Mouse (Mus musculus) forelimb bud, embryonic 11.5 days (tissue): ENCODE measurements around the gene Pdzd8.

Experiments used
- DNase-seq: peaks from one replicate; pipeline ENCODE4 v3.0.0-alpha.2; 2012; ENCODE audit warnings: low read depth, low spot score

Pdzd8 gene

GRCm38 (mm10) chr19:59276354-59276753, 69.2 kb downstream of the Pdzd8 start:
- DNase-seq, result no peak

- no peak for DNase-seq
These were observed 72.4 kb downstream of the Pdzd8 start for GRCm38 (mm10) chr19:59273190-59273589.

GRCm38 (mm10) chr19:59267417-59267963, 78.1 kb downstream of the Pdzd8 start:
- peak; percentile 37 for DNase-seq

GRCm38 (mm10) chr19:59265907-59266306, 79.7 kb downstream of the Pdzd8 start:
- DNase-seq, result no peak

GRCm38 (mm10) chr19:59264838-59265532, 80.6 kb downstream of the Pdzd8 start:
- no peak for DNase-seq

GRCm38 (mm10) chr19:59263171-59263570, 82.4 kb downstream of the Pdzd8 start:
- no peak for DNase-seq

GRCm38 (mm10) chr19:59261604-59262003, 84.0 kb downstream of the Pdzd8 start:
- DNase-seq, result no peak

- DNase-seq, result peak; percentile 58
These were observed 84.7 kb downstream of the Pdzd8 start, which contains the start of gene Slc18a2 for GRCm38 (mm10) chr19:59260718-59261442. Gene Slc18a2 (plus strand): TSS chr19:59260896.

GRCm38 (mm10) chr19:59259633-59260032, 85.9 kb downstream of the Pdzd8 start:
- no peak for DNase-seq

- DNase-seq, result no peak
These were observed 92.9 kb downstream of the Pdzd8 start for GRCm38 (mm10) chr19:59252651-59253050.

- DNase-seq, result no peak
These were observed 96.9 kb downstream of the Pdzd8 start for GRCm38 (mm10) chr19:59248553-59249286.

- DNase-seq, result no peak
These were observed 97.4 kb downstream of the Pdzd8 start for GRCm38 (mm10) chr19:59248144-59248543.
